Mouse (Mus musculus): ENCODE results near the gene Mkrn3. TPM values are rescaled to one million over a fixed set of nuclear protein-coding genes. Genes with fewer than 3 reads are reported as not detected.

Gene Mkrn3
- 15.2 and 22.2 TPM in 2 replicates for polyA plus RNA-seq (2012; rRNA removed)

GRCm38 (mm10) chr7:62419493-62420360 is at the start of gene Mkrn3:
Mkrn3 (minus strand) TSS chr7:62420139.

GRCm38 (mm10) chr7:62463878-62464755 is 44.2 kb upstream of the Mkrn3 start, which contains the start of gene Peg12:
Peg12 (minus strand) TSS chr7:62464510.

GRCm38 (mm10) chr7:62376510-62377304 is 43.2 kb downstream of the Mkrn3 start, which contains the start of gene Magel2:
Magel2 (plus strand) TSS chr7:62377010.

Other genes with a start within 250 kb of the Mkrn3 start
- 103 and 125 TPM in 2 replicates for gene Ndn, start 73.6 kb downstream of the Mkrn3 start, polyA plus RNA-seq (2012; rRNA removed)
- gene Magel2, start 43.1 kb downstream of the Mkrn3 start, polyA plus RNA-seq (2012; rRNA removed): 15.1 and 21.1 TPM in 2 replicates
- 24.9 and 27.5 TPM in 2 replicates for gene Peg12, start 44.4 kb upstream of the Mkrn3 start, polyA plus RNA-seq (2012; rRNA removed)